Mouse (Mus musculus): ENCODE results near the gene Dpp8.
"Not testable (repeated sequence)": the region's sequence is repeated elsewhere in the genome, so short reads cannot be mapped to it uniquely, and the experiment has no call there.

Gene Dpp8

DNA sequence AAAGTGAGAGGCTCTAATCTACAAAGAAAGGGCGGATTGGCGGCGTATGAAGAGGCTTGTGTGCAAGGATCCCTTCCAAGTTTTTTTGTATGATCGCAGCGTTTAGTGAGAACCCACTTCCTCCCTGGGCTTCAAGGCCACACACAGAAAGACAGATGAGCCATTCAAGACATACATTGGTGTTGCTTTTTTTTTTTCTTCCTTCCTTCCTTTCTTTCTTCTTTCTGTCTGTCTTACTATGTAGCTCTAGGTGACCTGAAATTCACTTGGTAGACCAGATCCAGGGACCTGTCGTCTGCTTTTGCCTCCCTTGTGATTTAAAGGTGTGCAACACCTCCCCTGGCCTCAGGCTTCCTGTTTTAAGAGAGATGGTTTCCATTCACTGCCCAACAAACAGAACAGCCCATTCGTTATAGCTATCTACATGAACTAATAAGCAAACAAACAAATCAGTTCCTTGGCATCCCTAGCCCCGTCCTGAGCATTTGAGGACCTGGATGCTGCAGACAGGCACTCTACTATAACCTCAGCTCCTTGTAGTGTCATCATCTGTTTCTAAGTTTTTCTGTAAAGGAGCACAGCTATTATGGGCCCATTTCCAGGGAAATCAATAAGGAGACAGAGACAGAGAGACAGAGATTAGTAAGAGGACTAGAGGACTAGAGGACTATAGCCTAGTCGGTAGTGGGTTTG, 10.2 kb upstream of the Dpp8 start:
- DNase-seq (ENCODE audit: low read depth, low spot score) = no peak

DNA sequence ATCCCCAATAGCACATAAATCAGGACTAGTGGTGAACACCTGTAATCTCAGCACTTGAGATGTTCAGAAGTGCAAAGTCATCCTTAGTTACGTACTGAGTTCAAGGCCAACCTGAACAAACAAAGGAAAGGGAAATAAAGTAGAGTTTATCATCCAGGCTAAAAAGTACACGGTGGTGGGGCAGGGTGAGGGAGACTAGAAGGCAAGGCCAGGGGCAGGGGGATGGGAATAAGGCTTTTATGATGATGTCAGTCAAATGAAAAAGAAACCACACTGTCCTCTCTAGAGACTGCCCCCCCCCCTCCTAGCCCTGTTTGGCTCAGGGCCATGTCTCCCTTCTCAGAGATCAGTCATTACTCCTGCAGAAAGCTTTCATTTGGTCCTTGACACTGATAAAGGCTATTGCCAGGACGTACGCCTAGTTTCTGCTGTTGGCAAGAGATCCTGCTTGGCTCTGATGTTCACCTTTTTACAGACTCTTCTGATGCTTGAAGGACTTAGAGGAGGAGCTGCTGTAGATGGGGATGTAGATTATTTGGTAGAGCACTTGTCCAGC, 9.6 kb upstream of the Dpp8 start:
- DNase-seq (ENCODE audit: low read depth, low spot score) = no peak

DNA sequence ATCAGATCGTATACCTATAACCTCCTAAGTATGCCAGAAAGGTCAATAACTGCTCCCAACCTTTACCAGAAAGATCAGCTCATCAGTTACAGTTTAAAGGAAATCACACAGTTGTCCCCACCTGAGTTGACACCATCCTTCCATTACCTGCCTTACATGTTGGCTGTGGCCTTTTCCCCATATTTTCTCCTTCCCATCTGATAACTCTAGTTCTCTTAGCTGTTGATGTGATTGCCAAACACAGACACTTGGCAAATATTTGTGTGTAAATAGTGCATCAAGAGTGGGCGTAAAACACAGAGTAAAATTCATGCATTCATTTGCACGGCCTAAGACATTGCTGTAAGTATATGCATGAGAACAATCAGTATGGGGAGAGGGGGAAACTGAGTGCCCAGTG, 8.8 kb upstream of the Dpp8 start:
- no peak for DNase-seq (ENCODE audit: low read depth, low spot score)

DNA sequence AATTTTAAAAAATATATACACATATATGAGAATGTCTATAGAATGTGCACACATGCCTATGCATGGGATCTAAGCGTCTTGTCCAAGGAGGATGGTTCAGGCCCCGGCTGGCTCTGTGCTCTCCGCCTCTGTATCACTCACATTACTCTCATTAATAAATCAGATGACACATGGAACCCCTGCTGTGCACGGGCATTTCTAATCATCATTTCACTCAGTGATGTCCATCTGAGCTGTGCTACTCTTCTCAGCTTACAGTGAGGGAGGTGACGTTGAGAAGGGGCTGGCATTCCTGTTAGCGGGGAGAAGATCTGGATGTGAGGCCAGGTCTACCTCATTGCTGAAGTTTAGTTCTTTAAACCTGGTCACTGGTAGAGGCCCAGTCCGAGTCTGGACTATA, 5.0 kb upstream of the Dpp8 start:
- no peak for DNase-seq (ENCODE audit: low read depth, low spot score)

DNA sequence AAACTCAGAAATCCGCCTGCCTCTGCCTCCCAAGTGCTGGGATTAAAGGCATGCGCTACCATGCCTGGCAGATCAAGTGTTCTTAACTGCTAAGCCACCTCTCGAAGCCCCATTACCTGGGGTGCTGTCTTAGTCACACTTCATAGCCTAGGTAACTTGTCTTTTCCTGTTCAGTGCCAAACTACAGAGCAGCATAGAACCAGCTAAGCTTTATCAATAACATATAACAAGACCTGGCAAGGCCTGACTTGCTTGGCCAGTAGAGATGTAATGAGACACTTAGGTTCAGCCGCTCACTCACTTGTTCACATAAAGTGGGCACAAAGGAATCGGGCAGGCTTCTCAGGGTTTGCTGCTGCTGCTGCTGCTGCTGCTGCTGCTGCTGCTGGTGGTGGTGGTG, 3.9 kb upstream of the Dpp8 start:
- DNase-seq (ENCODE audit: low read depth, low spot score) = no peak

DNA sequence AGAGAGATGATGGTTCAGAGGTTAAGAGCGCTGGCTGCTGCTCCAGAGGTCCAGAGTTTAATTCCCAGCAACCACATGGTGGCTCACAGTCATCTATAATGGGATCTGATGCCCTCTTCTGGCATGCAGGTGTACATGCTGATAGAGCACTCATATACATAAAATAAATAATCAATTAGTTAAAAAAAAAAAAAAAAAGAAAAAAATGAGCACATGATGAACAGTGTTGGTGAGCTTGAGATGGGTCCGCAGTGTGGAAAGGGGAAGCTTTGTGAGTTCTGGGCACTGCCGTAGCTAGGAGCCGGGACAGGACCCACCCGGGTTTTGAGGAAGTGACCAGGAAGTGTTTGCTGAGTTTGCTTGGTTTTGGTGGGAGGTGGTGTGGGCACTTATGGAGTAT, 859 bp upstream of the Dpp8 start:
- not testable (repeated sequence) for DNase-seq (ENCODE audit: low read depth, low spot score)

DNA sequence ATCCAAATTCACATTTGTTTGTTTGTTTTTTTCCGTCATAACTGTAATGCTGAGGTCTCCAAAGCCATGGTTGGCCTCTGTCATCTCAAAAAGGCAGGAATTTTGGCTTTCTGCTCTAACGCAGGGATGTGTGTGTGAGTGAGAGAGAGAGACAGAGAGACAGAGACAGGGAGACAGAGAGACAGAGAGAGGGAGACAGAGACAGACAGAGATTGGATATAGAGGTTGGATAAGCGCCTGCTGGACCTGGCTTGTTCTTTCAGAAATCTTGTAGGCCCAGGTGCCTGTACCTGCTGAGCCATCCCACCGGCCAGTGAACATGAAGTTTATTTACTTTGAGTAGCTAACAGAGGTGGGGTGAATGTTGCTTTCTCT, 333 bp upstream of the Dpp8 start:
- no peak for DNase-seq (ENCODE audit: low read depth, low spot score)

DNA sequence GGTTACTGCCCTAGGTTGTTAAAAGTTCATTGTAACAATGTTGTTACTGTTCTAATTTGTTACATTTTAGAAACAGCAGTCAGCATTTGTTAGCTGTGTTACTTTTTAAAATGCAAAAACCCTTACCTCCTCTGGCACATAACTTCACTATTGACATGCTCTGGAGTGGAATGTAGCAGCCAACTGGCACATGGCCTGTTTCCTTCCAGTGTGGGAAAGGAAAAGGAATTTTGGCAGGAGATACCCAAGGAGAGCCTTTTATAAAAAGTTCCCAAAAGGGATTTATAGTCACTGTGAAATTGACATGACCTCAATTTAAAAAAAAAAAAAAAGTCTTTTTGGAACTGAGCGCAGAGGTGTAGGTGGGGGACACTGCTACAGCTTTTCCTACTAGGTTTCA, 4.2 kb downstream of the Dpp8 start:
- DNase-seq (ENCODE audit: low read depth, low spot score) = no peak

DNA sequence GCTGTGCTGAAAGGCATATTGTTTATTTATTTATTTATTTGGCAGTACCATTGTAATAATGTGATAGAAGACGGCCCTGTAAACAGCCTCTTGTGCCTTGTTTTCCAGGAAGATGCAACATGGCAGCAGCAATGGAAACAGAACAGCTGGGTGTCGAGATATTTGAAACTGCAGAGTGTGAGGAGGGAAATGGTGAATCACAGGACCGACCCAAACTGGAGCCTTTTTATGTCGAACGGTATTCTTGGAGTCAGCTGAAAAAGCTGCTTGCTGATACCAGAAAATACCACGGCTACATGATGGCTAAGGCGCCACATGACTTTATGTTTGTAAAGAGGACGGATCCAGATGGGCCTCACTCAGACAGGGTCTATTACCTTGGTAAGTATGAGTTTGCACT, 4.6 kb downstream of the Dpp8 start:
- DNase-seq (ENCODE audit: low read depth, low spot score) = no peak

DNA sequence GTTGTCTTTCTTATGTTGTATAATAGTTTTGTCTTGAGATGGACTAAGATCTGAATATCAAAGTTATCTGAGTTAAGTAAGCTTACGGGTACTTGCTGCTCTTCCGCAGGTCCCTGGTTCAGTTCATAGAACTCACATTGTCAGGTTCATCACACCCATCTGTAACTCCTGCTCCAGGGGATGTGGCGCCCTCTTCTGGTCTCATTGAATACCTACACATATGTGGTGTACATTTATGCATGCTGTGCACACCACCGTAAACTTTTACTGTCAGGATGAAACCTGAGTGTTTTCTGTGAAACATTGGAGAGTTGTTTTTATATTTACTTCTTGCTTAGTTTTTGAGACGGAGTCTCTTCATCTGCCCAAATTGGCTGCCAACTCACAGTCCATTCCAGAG, 9.2 kb downstream of the Dpp8 start:
- no peak for DNase-seq (ENCODE audit: low read depth, low spot score)

DNA sequence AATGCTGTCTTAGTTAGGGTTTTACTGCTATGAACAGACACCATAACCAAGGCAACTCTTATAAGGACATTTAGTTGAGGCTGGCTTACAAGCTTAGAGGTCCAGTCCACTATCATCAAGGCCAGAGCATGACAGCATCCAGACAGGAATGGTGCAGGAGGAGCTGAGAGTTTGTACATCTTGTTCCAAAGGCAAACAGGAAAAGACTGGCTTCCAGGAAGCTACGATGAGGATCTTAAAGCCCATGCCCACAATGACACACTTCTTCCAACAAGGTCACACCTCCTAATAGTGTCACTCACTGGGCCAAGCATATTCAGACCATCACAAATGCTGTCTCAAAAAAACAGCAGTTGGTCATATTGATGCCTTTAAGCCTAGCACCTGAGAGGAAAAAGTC, 14.8 kb downstream of the Dpp8 start:
- no peak for DNase-seq (ENCODE audit: low read depth, low spot score)

DNA sequence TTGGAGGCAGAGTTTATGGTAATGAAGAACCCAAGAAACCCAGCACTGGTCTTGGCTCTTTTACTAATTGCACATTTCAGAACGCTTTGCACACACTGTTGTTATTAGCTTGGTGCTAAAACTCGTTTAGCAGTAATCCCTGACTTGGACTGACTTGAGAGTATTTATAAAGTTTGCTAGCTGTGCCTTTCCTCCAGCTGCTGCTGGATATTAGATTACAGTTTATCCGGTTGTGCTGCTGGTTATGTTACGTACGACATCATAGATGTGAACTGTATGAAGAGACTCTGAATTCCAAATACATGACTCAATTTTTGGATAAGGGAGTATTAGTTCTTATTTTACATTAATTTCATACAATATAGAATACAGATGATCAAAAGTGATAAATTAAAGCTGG, 17.2 kb downstream of the Dpp8 start:
- no peak for DNase-seq (ENCODE audit: low read depth, low spot score)

DNA sequence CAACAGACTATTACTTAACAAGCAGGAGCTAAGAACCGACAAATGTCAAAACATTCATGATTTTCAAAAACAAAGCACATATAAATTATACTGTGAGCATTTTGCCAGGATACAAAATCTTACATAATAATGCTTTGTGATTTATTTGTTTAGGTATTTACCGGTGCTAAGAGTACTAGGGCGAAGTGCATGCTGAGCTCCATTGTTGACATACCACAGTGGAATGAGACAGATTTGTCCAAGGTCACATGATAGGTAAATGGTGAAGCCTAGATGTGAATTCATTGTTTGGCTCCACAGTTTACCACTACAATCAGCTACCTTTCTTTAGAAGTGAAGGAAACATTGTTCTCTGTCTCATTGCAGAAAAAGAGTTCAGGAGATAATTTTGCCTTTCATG, 18.8 kb downstream of the Dpp8 start:
- no peak for DNase-seq (ENCODE audit: low read depth, low spot score)

DNA sequence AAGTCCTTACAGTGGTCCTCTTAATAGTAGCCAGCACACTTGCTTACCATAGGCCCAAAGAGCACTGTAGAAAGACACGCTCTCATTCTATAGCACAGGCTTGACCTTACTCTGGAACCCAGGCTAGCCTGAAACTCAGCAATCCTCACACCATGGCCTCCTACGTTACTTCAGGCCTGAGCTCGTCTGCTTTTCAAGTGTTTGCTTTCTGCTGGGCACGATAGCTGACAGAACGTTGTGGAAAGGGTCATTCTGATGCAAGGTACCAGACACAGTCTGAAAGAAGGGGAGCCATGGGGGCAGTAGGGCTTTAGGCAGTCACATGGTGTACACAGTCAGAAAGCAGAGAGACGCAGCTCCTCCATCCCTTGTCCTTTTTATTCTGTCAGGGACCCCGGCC, 32.0 kb downstream of the Dpp8 start:
- DNase-seq (ENCODE audit: low read depth, low spot score) = no peak

DNA sequence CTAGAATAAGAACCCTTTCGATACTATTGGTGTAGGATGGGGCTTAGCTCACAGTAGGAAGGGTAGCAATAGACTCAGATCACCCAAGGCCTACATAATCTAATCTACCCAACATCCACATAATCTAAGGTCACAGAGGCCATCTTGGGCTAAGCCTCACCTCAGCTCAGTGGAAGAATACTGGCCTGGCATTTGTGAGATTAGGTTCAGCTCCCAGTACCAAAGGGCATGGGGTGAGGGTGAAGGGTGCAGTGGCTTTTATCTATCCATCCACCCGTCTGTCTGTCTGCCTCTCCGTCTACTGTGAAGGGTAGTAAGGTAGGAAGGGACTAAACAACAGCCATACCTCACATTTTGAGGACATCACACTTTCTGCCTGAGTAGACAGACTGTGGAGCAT, 38.4 kb downstream of the Dpp8 start:
- no peak for DNase-seq (ENCODE audit: low read depth, low spot score)

DNA sequence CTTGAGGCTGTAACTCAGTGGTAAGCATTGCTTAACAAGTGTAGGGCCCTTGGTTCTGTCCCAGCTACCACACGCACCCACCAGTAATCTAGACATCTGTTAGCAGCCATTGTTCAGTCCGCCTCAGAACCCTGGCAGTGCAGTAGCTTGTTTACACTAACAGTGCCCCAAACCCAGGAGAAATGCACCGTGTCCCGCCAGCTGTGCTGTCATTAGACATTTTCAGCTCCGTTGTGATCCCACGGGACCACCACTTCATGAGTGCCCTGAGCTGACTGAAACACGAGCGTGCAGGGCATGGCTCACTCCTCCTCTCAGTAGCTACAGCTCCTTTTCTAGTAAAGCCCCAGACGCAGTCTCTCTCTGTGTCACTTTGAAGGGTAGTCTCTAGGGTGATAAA, 41.3 kb downstream of the Dpp8 start:
- no peak for DNase-seq (ENCODE audit: low read depth, low spot score)

DNA sequence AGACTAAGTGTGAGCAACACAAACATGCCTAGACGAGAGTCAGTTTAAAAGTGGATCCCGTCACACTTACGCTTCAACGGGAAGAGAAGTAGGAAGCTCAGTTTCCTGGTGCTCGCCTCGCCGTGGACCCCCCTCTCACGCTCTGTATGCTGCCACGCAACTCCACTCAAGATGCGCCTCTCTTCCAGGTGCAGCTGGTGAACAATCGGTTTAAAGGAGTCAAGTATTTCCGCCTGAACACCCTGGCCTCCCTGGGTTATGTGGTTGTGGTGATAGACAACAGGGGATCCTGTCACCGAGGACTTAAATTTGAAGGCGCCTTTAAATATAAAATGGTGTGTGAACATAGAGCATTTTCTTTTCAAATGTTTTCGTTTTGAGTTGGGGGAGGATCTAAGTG, 42.0 kb downstream of the Dpp8 start:
- DNase-seq (ENCODE audit: low read depth, low spot score) = no peak

DNA sequence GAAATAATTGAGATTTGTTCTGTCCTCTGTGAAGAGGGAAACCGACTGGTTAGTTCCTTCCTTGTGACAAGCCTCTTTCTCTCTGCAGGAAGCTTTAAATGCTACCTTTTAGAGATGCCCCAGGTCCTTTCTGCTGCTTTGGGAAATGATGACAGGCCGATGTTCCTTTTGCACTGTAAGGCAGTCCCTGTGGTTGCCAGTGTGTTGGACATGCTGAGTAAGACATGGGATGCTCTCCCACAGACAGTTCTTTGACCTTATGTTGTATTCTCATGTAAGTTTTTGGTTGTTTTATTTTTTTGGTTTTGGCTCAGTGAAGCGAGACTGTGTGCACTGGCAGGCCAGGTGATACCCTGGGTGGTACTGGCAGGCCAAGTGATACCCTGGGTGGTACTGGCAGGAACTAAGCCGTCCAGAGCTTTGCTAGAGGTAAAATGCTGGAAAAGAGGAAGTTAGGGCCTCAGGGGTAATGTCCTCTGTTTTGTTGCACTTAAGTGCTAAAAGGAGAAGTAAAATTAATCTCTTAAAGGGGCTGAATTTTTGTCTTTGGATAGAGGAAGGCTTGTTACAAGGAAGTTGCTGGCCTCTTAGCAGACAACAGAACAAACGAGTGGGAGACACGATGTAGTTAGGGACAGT, 42.8 kb downstream of the Dpp8 start:
- no peak for DNase-seq (ENCODE audit: low read depth, low spot score)

DNA sequence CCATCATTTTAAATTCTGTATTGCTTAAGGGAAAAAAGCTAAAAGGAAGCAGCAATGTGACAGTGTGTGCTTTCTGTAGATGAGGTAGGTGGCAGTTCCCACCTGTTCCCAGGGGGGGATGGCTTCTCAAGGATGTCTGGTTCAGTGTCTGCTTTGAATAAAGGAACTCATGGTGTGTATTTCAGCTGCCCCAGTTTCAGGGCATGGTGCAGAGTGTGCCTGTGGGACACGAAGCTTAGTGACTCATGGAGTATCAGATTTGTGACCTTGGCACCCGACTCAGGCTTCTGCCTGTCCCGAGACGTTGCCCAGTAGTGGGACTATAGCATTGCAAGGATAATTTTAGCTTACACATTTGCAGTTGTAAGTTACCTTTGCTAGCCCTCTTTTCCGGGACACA, 45.3 kb downstream of the Dpp8 start:
- no peak for DNase-seq (ENCODE audit: low read depth, low spot score)

DNA sequence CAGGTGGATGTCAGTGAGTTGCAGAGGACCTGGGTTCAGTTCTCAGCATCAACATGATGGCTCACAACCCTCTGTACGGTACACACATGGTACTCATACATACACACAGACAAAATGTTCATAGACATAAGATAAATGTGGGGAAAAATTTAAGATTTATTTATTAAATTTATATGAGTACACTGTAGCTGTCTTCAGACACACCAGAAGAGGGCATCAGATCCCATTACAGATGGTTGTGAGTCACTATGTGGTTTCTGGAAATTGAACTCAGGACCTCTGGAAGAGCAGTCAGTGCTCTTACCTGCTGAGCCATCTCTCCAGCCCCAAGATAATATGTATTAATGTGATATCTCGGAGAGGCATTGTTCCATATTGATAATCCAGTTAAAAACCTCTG, 47.9 kb downstream of the Dpp8 start:
- not testable (repeated sequence) for DNase-seq (ENCODE audit: low read depth, low spot score)

DNA sequence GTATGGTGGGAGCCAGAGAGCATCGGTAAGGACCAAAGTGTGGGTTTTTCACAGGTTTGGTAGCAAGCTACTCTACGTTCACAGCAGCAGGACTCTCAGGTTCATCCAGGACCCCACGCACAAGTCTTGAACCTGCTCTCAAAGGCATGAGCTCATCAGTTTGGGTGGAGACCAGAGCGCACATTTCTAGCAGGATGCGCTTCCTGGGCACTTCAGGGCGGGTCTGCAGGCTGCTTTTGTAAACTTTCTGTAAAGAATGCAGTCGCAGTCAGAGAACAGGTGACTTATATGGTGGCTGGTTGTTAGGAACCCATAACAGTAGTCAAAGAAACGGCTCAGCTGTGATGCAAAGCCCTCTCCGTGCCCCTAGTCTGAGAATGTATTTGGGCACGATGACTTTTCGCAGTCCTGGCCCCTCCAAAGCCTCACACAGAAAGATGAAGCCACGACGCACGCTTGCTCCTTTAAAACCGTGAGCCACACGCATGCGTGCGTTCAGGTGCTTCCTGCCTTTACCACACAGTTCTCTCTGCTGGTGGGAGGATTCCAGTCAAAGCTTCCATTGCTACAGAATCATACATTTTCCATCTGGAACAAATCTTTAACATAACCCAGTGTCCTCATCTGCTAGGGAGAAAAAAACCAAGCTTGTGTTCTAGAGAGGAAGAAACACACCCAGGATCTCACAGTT, 51.0 kb downstream of the Dpp8 start:
- DNase-seq (ENCODE audit: low read depth, low spot score) = no peak

DNA sequence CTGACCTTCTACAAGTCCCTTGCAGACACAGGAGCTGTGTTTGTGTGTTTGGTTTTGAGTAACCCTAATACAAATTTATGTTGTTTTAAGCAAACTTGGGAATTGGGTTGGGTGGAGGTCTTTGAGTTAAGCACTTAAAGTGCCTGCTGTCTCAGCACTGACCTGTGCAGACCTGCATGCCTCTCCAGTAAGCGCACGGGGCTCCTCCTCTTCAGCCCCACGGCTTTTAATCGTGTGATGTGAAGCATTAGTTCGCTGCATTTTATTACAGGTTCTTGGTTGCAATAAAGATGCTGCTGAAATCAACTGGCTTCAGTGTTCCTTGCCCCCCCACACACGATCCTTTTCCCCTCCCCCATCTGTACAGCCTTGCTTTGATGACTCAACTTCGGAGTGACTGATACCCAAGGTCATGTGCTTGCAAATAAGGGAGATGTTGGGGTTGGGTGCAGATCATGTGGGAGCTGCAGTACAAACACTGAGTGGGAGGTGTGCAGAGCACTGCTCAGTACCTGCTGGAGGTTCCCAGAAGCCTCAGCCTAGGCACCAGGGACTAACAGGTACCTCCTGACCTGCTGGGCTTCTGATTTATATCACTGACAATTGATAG, 52.1 kb downstream of the Dpp8 start:
- DNase-seq (ENCODE audit: low read depth, low spot score) = no peak

DNA sequence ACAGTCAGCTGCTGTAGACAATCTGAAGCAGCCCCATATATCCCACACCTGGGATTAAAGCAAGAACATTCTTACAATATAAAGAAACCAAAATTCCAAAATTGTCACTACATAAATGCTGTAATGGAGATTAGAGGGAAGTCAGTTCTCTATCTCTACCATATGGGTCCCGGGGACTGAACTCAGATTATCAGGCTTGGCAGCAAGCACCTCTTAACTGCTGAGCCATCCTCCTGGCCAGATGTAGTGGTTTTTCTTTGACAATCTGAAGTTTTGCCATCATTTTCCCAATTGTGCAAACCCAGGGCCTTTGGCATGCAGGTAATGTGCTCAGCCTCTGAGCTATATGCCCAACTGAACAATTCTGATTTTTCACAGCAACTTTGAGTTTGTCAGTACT, 53.1 kb downstream of the Dpp8 start:
- DNase-seq (ENCODE audit: low read depth, low spot score) = no peak
